Mouse (Mus musculus) leukemia stem cell, adult 10-12 weeks (primary cell): ENCODE results near the gene AI593442. TPM values are rescaled to one million over a fixed set of nuclear protein-coding genes. Genes with fewer than 3 reads are reported as not detected.

Experiments
- polyA plus RNA-seq: library from polyadenylated mRNA; stranded (reverse); fragments of >175 nt; gene quantifications from 2 replicates; pipeline ENCODE4 v1.2.3, GENCODE M21; 2012; ENCODE audit warnings: low replicate concordance

The AI593442 gene
- not detected in 2 replicates for polyA plus RNA-seq

GRCm38 (mm10) chr9:52679362-52679947, at the start of gene AI593442:
Gene AI593442 (minus strand): TSS chr9:52679780.

